Mouse (Mus musculus) c-Kit-positive CD71-positive TER-119-negative erythroid progenitor cells, embryonic 14.5 days (primary cell): Measurements from ENCODE around the gene Mrfap1.

Experiments used
- DNase-seq: peaks from one replicate; pipeline ENCODE4 v3.0.0-alpha.2; 2013; ENCODE audit warnings: low read depth

Mrfap1 gene

DNA sequence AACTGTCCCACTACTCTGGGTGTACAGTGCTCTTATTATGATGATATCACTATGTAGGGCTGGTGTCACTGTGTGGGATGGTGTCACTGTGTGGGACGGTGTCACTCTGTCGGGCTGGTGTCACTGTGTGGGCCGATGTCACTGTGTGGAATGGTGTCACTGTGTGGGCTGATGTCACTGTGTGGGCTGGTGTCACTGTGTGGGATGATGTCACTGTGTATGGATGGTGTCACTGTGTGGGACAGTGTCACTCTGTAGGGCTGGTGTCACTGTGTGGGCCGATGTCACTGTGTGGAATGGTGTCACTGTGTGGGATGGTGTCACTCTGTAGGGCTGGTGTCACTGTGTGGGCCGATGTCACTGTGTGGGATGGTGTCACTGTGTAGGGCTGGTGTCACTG is 10.5 kb downstream of the Mrfap1 start:
- DNase-seq = no peak

DNA sequence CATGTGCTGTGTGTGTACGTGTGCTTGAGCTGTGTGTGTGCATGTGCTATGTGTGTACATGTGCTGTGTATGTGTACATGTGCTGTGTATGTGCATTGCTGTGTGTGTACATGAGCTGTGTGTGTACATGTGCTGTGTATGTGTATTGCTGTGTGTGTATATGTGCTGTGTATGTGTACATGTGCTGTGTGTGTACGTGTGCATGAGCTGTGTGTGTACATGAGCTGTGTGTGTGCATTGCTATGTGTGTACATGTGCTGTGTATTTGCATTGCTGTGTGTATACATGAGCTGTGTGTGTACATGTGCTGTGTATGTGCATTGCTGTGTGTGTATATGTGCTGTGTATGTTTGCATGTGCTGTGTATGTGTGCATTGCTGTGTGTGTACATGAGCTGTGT is 17.1 kb downstream of the Mrfap1 start:
- no peak for DNase-seq

DNA sequence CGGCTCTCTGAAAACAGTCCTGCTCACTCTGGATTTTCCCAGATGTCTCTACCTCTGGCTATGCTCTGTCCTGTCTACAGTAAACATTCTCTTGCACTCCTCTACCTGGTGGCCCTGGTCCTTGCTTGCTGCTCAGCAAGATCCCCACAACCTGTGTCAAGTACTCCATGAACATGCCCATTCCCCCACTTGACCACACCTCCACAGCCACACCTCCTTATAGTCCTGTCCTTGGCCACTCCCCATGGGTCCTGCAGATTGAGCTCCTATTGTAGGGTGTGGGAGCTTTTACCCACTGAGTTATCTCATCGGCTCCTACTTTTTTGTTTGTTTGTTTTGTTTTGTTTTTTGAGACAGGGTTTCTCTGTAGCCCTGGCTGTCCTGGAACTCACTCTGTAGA is 17.7 kb downstream of the Mrfap1 start:
- DNase-seq = no peak

DNA sequence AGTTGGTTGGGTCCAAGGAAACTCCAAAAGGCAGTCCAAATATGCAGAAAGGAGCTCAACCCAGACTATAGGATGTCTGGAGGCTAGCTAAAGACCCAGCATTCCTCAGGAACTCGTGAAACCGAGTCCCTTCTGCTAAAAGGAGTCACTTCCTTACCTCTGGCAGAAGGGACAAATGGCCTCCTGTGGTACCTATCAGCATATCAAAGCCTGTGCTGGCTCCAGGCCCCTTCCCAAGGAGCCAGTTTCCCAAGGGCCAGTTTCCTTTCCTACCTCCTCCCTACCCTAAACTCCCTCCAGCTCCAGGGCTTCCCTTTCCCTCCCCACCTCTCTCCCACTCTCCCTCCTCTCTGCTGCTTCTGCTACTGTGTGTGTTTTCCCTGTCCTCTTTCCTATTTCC is 19.4 kb downstream of the Mrfap1 start:
- no peak for DNase-seq

DNA sequence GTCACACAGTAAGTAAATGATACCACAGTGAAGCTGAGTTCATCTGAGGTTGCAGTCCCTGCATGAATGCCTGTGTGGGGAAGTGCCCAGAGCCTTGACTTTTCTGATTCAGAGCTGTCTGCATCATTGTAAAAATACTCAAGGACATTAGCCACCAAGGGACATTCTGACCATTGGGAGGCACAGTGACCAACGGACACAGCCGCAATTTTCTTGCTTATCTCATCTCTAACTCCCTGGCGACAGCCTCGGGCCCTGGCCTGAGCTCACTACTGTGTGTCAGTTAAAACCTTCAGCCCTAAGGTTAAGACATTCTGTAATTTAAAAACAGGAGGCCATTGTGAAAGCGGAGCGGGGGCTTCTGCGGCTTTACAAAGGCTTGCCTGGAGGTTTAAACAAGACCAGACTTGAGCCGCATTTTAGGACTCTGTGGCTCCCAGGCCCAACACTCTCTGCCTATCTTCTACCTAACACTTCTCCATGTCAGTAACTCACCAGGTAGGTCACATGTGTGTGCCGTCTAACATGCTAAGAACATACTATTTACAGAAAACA is 20.5 kb downstream of the Mrfap1 start:
- no peak for DNase-seq

DNA sequence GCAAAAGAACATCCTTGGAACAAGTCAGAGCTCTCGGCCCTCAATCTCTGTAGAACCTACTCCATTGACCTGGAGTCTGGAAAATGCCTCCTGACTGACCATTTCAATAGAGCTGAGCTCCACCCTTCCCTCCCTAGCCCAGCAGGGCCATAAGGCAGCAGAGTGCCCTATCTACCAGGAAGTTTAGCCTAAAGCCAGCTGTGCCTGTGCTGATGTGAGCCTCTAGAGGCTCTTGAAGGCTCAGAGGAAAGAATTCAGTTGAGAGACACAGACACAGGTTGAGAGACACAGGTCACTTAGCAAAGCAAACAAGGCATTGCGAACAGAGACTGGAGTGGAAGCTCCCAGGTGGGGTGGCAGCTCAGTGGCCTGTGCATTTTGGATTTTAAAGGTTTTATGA is 21.3 kb downstream of the Mrfap1 start:
- DNase-seq = no peak

DNA sequence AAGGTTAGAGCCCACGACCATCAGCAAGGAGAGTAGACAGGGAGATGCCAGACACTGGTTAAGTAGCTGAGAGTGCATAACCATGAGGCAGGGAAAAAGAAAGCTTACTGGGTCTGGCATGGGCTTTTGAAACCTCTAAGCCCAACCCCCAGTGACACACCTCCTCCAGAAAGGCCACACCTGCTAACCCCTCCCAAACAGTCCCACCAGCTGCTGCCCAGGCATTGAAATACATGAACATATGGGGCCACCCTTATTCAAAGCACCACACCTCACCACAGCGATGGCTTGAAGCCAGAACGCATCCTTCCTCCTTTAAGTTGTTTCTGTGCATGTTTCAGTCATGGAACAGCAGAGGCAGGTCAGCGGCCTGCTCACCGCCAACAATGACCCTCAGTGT is 24.0 kb downstream of the Mrfap1 start:
- no peak for DNase-seq

DNA sequence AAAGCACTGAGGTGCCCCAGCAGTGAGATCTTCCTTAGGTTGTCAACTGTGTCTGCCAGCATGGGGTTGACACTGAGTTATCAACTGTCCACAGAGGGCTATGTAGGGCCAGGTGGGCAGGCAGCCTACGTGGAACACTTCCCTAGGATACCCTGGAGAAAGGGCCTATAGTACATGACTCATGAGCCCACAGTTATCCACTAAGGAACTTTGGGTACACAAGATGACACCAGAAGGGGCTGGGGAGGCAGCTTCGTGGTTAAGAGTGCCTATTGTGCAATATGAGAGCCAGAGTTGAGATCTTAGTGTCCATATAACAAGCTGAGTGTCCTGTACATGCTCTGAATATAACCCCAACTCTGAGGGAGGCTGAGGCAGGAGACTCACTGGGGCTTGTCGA is 27.0 kb downstream of the Mrfap1 start:
- DNase-seq = no peak

DNA sequence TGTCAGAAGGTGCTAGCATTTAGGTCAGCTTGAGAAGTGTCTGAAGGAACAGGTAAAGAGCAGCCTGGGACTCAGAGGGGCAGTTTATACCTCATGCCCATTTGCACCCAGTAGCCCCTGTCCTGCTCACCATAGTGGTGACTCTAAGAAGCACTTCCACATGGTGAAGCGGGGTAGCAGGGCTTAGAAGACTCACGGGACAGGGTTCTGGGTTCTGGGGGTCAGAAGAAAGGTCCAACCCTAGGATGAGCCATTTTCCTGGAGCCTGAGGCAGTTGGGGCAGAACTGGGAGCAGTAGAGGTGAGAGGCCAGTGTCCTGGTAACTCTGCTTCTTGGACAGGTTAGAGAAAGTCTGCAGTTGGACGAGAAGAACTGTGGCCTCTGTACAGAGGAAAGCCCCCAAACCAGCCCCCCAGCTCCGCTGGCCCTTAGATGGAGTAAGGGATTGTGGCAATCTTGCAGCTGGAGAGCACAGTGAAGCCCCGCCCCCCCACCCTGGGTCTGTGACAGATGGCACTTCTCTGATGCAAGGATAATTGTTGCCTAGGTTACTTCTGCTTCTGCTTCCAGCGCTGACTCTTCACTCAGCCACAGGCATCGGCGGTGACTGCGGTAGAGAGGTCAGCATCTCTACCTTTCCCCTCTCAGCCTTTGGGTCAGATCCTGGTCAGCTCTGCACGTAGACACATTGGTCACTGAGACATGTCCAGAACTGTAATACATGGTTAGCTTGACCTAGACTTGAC is 29.4 kb downstream of the Mrfap1 start:
- DNase-seq = no peak

DNA sequence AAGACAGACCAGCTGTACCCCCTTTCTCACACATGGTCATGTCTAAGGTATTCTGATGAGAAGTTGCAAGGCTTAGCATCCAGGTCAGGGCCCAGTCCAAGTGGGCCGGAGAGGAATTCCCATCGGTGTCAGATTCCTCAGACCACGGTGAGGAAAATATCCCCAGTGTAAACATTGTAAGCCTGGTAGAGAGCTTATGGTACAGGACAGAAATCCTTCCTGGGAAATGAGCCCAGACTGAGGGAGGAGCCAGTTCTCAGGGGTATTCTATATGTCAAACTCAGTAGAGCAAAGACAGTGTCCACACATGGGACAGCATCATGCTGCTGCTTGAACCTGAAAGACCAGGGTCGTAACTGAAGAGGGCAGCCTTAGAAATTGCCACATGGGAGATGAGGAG is 36.7 kb downstream of the Mrfap1 start:
- DNase-seq = no peak

DNA sequence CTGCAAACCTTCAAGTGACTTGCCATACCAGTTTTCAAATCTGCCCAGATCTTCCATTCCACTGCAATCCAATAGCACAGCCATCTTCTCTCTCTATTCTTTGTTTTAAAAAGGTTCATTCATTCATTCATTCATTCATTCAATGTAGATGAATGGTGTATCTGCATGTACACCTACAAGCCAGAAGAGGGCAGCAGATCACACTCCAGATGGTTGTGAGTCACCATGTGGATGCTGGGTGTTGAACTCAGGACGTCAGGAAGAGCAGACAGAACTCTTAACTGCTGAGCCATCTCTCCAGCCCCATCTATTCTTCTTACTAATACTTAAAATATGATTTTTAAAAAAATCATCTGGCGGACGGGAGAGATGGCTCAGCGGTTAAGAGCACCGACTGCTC is 39.5 kb downstream of the Mrfap1 start:
- no peak for DNase-seq

DNA sequence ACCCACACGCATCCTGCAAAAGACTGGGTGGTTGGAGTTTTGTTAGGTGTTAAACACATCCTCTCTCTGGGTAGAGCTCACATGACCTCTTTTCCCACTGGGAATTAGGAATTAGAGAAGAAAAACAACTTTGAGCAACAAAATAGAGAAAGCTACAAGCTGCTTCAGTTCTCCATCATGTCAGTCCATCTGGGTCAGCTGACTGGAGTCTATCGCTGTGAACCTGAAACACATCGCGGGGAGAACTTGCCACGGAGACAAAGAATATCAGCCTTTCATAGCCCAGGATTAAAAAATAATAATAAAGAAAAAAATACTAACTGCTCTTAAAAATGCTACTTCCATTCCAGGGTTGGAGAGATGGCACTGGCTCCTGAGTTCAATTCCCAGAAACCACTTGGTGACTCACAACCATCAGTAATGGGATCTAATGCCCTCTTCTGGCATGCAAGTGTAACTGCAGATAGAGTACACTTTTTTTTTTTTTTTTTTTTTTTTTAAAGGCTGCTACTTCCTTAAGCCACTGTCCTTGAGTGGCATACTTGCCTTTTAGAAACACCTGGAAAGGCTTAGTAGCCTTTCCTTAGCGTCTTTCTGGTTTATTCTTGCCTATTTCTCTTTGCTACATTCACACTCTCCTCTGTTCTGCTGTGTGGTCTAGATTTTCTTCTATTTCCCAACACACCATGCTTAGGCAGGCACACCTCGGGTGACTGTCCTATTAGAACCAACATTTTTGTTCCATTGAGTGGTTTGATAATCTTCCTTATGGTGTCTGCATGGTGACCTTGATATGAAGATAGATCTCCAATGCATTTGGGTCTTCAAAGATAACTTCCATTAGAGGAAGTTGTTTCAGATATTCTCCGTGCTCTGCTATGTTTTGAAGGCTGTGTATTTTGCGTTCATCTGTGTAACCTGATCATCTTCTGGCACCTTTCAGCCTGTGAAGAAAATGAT is 46.2 kb downstream of the Mrfap1 start:
- no peak for DNase-seq

DNA sequence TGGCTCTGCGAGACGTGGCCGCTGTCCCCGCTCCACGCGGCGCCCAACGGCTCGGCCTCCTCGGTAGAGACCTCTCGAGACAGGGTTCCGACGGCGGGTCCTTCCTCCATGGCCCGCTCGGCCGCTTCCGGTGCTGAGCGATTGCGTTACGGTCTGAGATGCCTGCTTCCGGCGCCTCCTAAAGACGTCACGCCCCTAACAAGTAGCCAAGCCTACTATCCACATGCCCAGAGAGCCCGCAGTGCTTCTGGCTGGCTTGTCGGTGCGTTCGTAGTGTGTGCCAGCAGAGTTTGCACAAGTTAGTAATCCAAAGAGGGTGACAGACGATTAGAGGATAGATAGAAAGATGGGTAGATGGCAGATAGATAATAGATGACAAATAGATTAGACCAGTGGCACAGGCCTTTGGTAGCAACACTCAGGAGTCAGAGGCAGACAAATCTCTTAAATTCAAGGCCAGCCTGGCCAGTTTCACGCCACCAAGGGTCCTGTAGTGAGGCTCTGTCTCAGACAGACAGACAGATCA is 48.0 kb downstream of the Mrfap1 start, which contains the start of gene Bloc1s4:
Bloc1s4 (minus strand) TSS at position 115 of the 526 bp plus-strand sequence.
- DNase-seq = peak; percentile 85

DNA sequence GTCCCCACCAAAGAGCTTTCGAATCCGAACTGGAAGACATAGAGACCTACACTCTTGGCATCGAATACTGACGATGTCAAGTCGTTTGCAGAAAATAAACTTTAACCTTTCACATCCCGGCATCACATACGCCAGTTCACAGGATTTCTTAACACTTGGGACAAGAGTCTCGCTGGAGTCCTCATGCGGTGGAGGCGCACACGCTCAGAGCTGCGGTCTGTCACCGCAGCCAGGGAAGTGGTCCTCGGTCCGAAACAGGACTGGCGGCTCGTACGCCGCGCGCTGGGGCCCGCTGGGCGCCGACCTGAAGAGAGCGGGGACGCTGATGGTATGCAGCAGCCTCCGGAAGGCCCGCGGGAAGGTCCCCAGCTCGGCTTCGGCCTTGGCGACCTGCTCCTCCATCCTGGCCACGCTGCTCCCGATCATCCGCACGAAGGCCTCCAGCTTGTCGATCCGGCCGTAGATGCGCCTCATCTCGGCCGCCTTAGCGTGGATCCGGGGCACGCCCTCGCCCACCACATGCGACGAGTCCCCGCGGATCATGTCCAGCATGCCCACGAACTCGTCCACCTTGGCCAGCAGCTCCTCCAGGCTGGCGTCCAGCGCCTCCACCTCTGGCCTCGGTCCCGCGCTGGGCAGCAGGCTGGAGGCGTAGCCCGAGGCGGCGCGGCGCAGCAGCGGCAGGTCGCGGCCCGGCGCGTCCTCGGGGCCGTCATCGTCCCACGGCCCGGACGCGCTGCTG is 48.6 kb downstream of the Mrfap1 start:
- DNase-seq = no peak

DNA sequence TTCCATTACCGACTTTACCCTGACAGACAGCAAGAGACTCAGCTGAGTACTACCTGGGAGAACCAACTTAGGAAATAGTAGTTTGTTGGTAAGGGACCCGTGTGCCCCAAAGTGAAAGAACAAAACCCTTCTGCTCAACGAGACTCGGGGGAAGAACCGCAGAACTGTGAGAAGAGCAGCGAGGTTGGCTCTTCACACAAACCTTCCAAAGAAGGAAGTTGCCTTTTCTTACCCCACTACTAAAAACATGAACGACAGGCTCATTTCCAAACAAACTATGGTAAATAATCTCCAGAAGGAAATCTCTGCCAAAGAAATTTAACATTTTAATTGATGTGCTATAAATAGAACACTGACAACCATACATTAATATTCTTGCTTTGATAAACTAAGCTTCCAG is 49.5 kb downstream of the Mrfap1 start:
- DNase-seq = no peak
